Mouse (Mus musculus): Measurements from ENCODE around the gene Irgc1.
"Not testable (repeated sequence)": the region's sequence is repeated elsewhere in the genome, so short reads cannot be mapped to it uniquely, and the experiment has no call there.

Gene Irgc1

GRCm38 (mm10) chr7:24431713-24432112 lies 20.4 kb downstream of the Irgc1 start:
- no peak for DNase-seq

DNA sequence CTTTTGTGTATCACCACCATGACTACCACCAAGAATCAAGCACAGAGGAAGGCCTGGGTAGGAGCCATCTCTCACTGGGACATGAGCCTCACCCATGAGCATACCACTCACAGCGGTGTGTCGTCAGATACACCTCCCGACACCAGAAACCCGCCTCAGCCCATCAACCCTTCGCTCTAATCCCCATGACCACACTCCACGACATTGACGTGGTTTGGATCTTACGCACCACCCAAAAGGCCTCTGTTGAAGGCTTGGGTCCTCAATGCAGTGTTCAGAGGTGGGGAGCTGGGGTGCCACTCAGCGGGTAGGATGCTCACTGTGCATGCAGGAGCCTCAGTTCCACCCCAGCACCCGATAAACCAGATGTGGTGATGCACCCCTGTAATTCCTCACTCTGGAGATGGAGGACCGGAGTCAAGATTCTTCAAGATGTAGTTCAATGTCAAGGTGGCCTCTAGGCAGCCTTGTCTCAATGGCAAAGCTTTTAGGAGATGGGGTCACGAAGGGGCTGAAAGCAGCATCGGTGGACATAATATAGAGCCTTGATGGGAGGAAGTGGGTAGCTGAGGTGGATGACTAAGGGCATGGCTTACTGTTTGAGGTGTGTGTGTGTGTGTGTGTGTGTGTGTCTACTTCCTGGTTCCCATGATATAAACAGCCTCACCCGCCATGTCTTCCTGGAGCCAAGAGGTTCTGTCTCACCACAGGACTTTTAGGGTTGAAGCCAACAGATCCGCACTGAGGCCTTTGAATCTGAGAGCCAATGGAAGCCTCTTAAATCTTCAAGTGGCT lies 21.3 kb downstream of the Irgc1 start:
- DNase-seq = no peak

DNA sequence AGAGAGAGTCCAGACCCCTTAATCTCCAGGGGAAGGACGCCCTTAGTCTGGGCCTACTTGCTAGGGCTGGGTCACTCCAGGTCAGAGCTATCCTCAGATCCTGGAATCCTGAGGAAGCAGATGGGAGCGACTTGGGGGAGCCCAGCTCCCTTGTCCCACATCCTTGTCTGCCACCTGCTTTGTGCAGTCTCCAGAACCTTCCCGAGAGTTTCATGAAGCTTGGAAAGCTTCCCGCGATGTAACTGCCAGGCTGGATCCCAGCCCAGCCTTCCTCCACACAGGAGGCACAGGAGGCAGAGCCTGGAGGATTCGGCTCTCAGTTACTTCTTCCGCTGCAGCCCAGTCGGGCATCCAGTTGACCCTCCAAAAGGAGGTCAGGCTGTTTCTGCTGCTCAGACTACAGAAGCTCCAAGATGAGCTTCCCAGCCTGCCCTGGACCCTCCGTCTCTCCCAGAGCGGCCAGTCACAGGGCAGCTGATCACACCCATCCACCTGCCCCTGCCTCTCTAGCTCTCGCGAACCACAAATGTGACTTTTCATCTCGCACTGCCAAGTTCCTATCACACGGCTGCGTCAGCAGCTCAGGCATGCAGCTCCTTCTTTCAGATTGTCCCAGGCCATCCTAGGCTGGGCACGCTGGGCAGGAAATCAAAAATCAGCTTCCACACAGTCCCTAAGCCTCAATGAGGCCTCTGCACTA lies 22.5 kb downstream of the Irgc1 start:
- DNase-seq = peak; percentile 29

GRCm38 (mm10) chr7:24428725-24429124 lies 23.4 kb downstream of the Irgc1 start:
- DNase-seq = no peak

- DNase-seq = no peak
These were observed 24.9 kb downstream of the Irgc1 start for GRCm38 (mm10) chr7:24427168-24427567.

DNA sequence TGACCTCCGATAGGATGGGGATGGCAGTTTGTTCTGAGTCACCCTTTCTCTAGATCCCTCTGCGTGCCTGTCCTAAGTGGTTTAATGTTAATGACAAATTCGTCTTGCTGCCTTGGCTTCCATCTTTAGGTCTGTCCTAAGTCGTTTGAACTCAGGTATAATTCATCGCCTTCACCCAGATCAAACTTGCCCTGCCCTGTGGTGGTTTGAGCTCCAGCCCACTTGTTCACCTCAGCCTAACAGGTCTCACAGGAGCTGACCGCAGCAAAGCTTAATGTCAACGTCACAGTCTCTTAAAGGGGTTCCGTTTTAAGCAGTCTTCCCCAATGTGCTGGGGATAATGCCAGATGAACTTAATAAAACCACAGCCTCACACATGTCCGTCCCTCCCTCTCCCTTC lies 26.2 kb downstream of the Irgc1 start:
- DNase-seq = no peak

- peak; percentile 58 for DNase-seq
These were observed 28.0 kb downstream of the Irgc1 start for GRCm38 (mm10) chr7:24423956-24424732.

DNA sequence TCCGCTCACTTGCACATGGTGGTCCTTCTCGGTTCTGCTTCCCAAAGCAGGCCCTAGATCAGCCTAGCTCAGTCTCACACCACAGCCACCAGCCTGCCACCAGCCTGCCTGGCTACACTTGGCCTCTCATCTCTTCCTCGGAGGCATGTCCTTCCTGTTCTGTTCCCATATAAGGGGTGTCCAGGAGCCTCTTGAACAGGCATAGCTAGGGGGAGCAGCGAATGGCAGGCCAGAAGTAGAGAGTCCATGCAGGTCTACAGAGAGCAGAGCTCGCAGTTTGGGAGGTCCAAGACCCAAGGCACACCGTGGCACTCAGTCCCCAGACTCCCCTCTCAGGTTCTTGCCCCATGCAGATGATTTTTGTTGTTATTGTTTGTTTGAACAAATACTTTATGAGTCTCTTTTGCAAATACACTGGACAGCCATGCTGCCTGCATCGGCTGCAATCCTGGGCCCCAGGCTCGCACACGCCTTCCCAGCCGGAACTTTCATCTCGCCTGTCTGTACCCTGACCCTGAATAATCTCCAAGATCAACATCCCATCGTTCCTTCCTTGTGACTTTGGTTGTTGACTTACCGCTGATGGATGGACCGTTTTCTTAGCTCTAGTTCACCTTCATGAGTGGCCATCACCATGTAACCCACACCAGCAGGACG lies 28.9 kb downstream of the Irgc1 start:
- no peak for DNase-seq

- peak; percentile 18 for DNase-seq
These were observed 29.8 kb downstream of the Irgc1 start for GRCm38 (mm10) chr7:24422251-24422650.

DNA sequence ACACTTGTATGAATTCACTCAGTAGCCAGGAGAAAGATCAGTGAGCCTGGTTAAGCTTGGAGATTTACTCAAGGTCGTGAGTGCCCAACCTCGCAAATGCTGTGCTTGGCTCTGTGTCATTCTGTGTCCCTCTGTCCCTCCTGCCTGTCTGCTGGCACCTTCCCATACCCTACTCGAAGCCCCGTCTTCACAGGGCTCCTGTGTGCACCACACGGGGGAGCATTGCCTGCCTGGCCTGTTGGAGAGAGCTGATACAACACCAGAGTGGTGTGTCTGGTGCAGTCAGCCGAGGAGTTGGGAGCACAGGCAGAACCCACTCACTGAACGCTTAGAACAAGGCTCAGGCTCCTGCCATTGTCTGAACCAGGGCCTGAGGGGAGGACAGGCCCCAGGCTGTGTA lies 30.4 kb downstream of the Irgc1 start:
- no peak for DNase-seq

DNA sequence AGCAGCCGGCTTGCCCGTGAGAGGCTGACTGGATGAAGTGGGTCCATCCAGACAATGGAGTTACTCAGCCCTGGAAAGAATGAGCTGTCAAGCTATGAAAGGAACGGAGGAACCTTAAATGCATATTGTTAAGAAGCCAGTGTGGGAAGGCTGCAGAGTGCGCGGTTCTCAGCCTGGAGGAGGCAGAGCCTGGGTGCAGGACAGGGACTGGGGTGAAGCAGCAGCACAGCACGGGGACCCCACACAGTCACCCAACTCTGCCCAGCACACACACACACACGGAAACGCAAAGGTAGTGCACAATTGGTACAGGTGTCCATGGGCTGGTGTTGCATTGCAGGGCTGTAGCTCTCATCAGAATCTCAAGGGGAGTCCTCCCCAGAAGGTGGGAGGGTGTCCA lies 32.5 kb downstream of the Irgc1 start:
- DNase-seq = no peak

DNA sequence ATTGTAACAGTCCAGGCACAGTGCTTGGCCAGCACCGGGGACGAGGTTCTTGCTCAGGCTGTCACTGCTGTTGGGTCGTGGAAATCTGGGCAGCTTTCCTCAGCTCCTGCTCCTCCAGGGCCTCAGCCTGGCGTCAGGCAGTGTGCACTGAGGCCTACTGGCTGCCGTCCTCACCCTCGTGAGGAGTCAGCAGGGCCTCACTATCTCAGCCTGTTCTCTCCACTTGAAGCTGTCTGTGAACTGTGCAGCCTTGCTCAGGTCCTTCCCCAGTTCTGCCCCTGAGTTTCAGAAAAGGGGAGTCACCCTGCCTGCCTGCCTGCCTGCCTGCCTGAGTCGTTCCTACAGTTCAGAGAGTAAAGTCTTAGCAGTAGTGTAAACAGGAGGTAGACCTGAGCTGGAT lies 36.8 kb downstream of the Irgc1 start:
- DNase-seq = no peak

GRCm38 (mm10) chr7:24413630-24414029 lies 38.5 kb downstream of the Irgc1 start:
- no peak for DNase-seq

- no peak for DNase-seq
These were observed 41.3 kb downstream of the Irgc1 start for GRCm38 (mm10) chr7:24410831-24411230.

DNA sequence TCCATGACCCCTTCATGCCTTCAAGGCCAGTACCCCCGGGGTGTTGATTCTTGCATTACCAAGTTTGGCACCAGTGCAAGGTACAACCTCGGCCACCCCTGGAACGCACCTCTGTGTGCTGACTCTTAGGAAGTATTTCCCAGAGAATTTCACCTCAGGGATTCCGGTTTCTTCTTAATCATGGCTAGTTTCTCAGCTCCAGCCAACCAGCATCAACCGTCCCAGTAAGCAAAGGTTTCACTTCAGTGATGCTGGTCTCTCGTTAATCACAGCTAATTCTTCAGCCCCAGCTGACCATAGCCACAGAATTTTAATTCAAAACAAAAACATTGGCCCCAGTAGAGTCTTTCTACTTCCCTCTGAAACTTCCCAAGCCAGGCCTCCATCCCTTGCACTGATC lies 42.0 kb downstream of the Irgc1 start:
- DNase-seq = no peak

DNA sequence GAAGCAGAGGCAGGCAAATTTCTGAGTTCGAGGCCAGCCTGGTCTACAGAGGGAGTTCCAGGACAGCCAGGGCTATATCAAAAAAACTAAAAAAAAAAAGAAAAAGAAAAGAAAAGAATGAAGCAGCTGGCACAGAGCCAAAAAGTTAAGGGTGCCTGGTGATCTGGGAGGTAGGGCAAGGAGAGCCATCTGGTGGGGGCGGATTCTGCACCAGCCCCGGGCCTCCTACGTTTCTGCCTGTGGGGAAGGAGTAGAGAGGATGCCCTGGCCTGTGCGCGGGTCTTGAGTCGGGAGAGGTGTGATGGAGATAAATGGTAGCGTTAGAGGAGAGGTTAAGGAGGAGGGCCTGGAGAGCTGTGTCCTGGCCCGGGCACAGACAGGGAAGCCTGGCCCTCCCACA lies 43.9 kb downstream of the Irgc1 start:
- DNase-seq = no peak

- DNase-seq = peak; percentile 84
These were observed 45.4 kb downstream of the Irgc1 start for GRCm38 (mm10) chr7:24406528-24407344.

- no peak for DNase-seq
These were observed 46.4 kb downstream of the Irgc1 start for GRCm38 (mm10) chr7:24405649-24406048.

DNA sequence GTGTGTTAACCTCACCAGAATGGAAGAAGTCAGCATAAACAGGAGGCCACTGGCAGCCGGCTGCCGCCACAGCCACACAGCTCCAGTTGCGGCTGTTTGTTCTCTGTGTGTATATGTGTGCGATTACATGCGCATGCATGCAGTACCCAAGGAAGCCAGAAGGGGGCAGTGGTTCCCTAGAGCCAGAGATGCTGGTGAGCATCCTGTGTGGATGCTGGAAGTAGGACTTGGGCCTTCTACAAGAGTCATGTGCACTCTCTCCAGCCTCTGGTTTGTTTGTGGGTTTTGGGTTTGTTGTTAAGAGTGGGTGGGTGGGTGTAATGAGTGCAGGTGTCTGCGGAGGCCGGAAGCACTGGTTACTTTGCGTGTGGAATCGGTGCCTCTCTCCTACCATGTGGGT lies 49.2 kb downstream of the Irgc1 start:
- DNase-seq = no peak

DNA sequence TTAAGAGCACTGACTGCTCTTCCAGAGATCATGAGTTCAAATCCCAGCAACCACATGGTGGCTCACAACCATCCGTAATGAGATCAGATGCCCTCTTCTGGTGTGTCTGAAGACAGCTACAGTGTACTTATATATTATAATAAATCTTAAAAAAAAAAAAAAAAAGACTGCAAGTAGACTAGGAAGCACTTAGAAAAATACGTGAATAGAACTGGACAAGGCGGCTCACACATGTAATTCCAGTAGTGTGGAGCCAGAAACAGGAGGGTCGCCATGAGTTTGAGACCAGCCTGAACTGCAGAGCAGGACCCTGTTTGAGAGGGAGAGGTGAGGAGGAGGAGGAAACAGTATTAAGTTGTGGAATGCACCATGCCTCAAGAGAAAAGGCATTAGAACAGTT lies 51.6 kb downstream of the Irgc1 start:
- not testable (repeated sequence) for DNase-seq

DNA sequence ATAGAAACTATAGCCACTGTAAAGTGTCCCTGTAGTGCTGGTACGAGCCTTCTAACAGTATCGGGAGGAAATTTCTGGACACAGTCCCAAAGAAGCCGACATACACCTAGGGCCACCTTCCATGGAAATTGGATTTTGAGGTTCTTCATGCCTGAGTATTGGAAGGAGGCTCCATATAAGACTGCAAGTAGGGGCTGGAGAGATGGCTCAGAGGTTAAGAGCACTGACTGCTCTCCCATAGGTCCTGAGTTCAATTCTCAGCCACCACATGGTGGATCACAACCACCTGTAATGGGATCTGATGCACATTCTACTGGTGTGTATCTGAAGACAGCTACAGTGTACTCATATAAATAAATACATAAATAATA lies 52.0 kb downstream of the Irgc1 start:
- DNase-seq = no peak
